Mouse (Mus musculus) R1 (cell line): ENCODE measurements at regions not wholly inside any gene's neighbourhood (a gene's known extent, or its start where the extent isn't known, plus 50 kb on each side); places are given as distances from the start of the nearest gene placed in this dataset.
A peak's percentile ranks its signal among the peaks of the same experiment; 100 is the strongest.

Experiments used
- DNase-seq: peaks from one replicate; pipeline ENCODE4 v3.0.0-alpha.2; 2018; ENCODE audit warnings: low read depth, low spot score

- DNase-seq: no peak
These were observed 661.0 kb downstream of the Pcdh18 start for GRCm38 (mm10) chr3:49096118-49096517.

GRCm38 (mm10) chr3:49093818-49094680 is 663.1 kb downstream of the Pcdh18 start:
- peak; percentile 49 for DNase-seq

- DNase-seq: peak; percentile 81
These were observed 688.3 kb downstream of the Pcdh18 start for GRCm38 (mm10) chr3:49068801-49069200.

GRCm38 (mm10) chr3:49062081-49062480 is 695.0 kb downstream of the Pcdh18 start:
- peak; percentile 85 for DNase-seq

GRCm38 (mm10) chr3:49032981-49033380 is 724.1 kb downstream of the Pcdh18 start:
- DNase-seq: no peak

- DNase-seq: no peak
These were observed 747.7 kb downstream of the Pcdh18 start for GRCm38 (mm10) chr3:49009211-49009967.
